Mouse (Mus musculus) mouse embryonic stem cell (cell line): ENCODE data around the gene Coq2.

ENCODE experiments used
- in situ Hi-C, 2 experiments: fragments of 300-500 bp; cut with MboI; formaldehyde crosslinking; loops; 1 replicate in 1 of 2; 3 replicates in 1 of 2; pipeline ENCODE4 v1.14.3; 2019 to 2020; ENCODE audit warnings: low sequenced_read_pairs in 2 of 2, low pct_unique_long_range_greater_than_20kb in 1 of 2, mixed read lengths in 1 of 2; ENCODE audit not compliant: unreplicated experiment in 1 of 2

Coq2 gene

DNA sequence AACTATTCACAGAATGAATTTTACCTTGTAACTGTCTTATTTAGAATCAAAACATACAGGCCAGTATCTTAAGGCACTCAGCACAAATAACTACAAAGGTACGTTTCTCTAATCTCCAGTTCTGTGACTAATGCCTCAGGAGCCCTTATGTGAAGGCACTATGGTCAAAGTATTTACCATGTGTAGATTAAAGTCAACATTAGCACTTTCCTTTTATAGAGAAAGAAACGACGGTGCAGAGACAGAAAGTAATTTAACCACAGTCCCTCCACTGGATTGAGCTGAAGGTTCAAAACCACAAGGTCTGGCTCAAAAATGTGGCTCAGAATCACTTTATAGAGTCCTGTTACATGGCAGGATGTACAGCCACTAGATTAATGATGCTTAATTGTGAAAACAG is 3.0 kb downstream of the Coq2 start:
- in situ Hi-C loops: no loop called here

DNA sequence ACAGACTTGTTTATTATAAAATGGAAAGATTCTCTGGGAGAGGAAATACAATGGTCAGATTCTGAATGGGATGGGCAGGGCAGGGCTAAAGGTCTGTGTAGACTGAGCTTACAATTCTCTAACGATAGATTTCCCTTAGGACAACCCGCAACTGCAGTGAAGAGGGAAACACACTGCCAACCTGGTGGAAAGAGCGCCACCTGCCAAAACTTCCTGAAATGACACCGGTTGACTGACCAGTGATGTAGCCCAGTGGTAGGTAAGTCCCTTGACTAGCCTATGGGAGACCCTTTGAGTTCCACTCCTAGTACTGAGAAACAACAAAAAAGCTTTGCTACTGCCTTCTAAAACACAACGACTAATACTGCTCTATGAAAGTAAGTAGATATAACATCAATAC is 3.5 kb downstream of the Coq2 start:
- in situ Hi-C loops: no loop called here

DNA sequence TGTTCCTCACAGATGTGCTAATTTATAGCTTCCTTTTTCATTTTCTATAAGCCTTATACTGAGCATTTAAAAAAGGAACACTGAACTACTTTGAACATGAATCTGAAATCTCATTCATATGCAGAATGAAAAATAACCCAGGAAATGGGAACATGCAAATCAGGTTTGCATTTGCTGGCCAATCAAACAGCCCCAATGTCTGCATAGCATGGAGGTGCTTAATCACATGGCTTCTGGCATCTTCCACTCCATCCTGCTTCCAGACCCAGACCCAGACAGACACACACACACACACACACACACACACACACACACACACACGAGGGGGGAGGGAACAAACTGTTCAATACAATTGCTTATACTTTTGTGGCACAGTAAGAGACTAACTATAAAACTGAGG is 8.0 kb downstream of the Coq2 start:
- in situ Hi-C loops: loop anchor here in 1 of 2 experiments (10.0 kb wide), 1 partner anchor 112 kb away; no protein-coding TSS in a partner anchor

DNA sequence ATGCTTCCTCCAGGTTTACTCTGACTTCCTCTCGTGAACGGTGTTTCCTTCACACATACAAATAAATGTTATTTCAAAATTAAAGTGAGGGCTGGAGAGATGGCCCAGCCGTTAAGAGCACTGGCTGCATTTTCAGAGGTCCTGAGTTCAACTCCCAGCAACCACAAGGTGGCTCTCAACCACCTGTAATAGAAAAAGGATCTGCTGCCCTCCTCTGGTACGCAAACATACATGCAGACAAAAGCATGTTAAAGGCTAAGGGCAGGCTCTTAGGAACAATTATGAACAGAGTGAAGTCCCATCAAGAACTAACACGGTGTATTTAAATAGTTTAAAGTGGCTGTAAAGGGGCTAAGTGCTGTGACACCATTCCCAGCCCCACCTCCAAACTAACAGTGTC is 11.1 kb downstream of the Coq2 start:
- in situ Hi-C loops: loop anchor here in 1 of 2 experiments (10.0 kb wide), 1 partner anchor 109 kb away; no protein-coding TSS in a partner anchor

DNA sequence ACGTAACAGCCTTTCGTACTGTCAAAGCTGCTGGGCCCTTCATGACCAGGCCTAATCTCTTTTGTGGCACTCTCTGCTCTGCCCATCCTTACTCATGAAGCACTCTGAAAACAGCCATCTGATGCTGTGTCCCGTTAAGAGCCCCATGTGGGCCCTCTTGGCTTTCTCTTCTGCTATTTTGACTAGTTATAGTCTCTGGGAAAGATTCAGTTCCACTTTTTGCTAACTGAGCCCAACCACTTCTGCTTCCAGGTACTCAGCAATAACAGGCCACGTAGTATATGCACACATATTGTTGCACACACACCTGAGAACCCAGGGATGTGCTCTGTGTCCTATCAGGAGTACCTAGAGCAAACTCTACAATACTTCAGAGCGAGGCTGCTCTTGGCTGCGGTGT is 11.9 kb downstream of the Coq2 start:
- in situ Hi-C loops: loop anchor here in 1 of 2 experiments (10.0 kb wide), 1 partner anchor 108 kb away; no protein-coding TSS in a partner anchor

DNA sequence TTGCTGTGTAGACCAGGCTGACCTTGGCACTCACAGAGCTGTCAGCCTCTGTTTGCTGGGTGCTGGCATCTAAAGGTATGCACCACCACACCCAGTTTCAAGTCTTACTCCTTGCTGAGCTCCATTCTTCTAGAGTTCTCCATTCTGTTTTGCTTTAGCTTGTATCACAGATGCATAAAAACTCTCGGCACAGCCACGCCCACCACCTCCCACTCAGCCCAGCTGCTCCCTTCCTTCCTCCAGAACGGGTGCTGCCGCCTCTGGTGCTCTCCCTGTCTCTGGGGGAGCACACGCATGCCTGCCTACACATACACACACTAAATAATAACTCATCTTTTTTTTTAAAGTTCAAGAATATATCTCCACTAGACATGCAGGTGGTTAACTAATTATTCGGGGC is 16.5 kb downstream of the Coq2 start:
- in situ Hi-C loops: no loop called here

DNA sequence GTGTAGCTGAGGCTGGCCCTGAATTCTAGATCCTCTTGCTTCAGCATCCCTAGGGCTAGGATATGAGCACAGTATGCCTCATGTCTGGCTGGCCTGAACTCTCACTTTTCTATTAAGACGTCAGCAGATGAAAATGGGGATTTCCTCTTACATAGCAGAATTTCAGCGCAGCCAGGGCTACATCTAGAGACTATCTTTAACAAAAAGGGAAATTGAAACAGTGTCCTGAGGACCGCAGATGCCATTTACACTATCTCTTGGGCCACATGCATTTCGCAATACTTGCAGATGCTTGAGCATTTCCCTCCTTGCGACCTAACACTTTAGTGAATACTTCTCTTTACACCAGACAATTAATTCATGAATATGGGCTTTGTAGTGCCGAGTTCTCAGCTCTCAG is 18.6 kb downstream of the Coq2 start:
- in situ Hi-C loops: no loop called here

DNA sequence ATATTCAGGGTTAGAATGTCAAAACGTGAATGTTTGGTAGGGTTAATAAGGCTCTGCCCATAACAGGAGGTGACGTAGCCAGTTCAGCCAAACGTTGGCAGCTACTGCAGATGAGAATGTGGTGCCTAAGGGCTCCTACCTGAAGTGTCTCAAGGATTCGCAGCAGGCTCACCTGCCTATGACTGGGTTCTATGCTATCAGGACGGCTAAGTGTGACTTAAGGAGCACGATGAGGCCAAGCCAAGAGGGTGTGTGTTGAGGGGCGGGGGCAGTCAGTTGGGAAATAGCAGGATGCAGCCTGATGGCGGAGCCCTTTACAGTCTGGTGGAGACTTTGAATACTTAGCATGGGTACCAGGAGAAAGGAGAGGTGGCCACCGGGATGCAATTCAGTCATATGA is 22.6 kb downstream of the Coq2 start:
- in situ Hi-C loops: no loop called here

DNA sequence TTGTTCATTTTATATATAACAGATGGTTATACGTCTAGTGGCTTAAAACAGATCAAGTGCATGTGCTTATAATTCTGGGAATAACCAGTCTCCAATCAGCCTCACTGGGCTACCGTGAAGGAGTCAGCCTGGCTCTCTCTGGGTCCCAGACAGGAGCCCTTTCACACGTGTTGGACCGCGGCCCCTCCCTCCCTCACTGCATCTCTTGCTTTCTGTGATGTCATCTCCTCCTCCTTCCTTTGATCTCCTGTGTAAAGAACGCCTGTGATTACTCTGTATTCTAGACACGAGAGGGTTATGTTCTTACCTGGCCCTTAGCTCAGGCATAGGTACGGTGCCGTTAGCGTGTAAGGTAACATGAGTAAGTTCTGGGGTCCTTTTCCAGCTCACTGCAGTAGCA is 23.5 kb downstream of the Coq2 start:
- in situ Hi-C loops: no loop called here

DNA sequence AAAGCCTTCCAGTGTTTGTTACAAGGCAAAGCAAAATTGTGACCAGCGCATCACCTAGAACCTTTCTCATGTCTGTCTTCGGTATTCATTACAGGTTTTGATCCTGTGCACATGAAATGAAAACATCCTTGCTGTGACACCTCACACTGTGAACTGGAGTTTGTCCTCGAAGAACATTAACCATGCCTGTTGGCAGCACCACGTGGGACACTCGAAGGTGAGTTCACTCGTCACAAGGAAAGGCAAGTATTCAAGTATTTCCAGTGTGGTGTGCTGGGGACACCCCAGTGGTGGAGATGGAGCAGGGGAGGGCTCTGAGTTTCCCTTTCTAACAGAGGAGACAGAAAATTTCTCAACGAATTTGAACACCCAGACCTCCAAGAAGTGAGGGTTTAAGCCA is 24.0 kb downstream of the Coq2 start:
- in situ Hi-C loops: no loop called here

DNA sequence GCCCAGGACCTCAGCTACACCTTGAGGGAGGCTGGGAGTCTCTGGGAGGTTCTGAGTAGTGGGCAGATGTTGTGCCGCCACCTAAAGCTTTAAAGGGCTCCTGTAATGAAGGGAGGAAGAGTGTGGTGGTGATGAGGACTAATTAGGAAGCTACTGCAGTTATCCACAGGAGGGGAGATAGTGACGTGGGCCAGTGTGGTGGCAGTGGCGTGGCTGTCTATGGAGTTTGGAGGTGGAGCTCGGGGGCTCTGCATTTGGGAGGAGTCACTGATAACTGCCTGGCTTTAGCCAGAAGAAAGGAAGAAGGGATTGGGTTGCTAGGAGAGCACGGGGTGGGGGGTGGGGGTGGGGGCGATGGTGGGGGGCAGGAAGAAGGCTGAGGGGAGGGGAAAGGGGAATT is 26.4 kb downstream of the Coq2 start:
- in situ Hi-C loops: no loop called here

DNA sequence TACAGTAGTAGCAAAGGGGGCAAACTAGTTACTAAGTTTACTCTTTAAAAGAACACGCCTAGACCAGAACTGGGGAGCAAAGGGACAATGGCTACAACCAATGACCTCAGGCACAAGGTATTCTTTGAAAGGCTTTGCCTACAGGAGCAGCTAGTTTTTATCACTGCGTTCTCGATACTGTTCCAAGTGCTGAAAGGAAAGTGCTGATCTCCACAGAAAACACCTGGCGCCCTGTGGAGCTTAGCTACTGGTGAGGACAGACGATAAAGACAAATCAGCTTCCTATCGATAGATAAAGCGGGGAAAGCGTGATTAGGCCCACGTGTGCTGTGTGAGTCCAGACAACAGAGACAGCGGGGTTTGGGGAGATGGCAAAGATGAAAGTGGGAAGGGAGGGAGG is 26.9 kb downstream of the Coq2 start:
- in situ Hi-C loops: no loop called here

DNA sequence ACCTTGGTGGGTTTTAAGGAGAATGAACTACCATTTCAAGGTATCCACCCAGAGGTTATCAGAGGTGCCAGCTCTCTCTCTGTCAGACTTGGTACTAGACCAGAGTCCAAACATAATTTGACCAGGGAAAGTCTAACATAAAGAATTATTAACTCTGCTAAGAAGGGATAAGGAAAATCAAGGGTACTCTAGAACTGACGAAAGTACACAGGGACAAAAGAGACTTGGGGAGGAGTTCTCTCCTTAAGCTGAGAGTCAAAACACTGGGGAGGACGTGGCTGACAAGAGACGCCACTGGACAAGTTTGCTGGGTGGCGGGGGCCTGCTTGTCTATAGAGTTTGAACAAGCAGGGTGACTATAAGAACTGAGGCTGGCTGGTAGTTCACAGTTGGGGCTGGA is 28.4 kb downstream of the Coq2 start:
- in situ Hi-C loops: no loop called here

DNA sequence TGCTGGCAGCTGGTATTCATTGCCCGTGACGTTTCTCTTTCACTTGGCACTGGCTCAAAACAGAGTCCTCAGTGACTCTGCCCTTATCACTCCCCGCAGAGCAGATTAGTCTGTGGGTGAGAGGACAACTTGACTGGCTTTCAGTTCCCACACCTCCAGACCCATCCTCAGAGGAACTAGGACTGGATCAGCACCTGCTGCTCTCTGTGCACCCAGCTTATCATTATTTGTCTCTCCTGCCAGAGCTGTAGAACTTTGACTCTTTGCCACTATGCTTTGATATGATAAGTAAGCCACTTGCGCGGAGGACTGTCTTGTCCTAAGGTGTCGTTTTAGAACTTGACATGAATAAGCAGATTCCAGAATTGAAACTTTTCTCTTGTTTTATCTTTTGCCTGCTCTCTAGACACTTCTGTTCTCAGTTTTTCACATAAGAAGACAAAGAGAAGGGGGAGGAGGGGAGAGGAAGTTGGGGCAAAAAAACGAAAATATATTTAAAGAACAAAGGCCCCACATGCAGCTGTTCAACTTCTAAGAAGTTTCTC is 30.9 kb downstream of the Coq2 start:
- in situ Hi-C loops: no loop called here

DNA sequence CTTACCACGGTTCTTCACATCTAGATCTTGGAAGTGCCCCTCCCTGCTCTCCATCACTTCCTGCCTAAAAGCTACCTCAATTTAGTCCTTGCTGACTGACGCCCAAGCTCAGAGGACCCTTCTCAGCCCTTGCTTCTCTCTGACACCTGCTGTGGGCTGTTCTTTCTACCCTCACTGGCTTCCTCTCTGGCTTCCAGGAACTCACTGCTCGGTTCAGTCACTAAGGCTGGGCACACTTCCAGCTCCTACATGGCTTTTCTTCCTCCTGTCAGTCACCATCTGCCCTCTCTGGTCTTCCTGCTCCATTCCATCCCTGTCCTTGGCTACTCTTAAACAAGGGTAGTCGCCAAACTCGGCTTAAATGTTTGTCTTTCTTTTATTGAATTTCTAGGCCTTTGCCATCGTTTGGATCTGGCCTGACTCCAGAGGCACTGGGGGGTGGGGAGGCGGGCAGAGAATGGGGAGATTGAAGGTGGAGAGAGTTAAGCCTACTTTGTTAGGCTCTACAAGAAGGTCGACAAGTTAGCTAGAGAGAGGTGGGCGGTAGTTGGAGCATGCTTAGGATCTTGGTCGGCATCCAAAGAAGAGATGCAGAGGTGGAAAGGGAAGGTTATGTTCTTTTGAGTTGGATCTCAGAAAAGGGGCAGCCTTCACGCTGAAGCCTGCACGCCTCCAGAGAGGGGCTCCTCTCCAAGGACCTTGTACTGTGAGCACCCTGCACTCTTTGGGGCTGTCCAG is 31.5 kb downstream of the Coq2 start:
- in situ Hi-C loops: no loop called here

DNA sequence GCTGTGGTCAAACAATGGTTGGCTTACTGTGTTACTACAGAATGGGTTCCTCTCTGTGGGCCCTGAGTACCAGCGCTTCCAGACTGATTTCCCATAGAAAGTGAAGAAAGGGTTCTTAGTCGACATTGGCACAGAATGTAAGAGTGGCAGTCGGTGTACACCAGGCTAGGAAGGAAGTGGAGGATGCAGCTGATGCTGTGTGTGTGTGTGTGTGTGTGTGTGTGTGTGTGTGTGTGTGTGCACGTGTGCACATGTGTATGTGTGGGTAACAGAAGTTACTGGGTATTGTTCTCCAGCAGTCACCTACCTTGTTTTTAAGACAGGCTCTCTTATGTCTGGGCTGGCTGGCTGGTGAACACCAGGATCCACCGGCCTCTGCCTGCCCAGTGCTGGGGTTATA is 32.6 kb downstream of the Coq2 start:
- in situ Hi-C loops: no loop called here

DNA sequence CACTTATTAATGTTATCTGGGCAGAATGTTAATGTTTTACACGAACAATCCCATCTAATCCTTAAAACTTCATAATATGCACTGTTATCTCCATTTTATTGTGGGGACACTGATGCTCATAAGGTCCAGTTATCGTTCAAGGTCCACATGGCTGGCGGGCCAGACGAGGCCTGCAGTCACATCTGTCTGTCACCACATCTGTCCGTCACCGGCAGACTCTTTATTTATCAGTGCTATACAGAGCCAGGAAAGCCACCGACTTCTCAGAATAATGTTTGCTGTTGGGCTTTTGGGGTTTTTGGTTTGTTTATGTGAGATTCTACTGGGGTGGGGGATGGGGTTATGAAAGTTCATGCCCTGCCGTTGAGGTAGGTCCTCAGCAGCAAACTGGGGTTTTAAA is 36.5 kb downstream of the Coq2 start:
- in situ Hi-C loops: no loop called here

DNA sequence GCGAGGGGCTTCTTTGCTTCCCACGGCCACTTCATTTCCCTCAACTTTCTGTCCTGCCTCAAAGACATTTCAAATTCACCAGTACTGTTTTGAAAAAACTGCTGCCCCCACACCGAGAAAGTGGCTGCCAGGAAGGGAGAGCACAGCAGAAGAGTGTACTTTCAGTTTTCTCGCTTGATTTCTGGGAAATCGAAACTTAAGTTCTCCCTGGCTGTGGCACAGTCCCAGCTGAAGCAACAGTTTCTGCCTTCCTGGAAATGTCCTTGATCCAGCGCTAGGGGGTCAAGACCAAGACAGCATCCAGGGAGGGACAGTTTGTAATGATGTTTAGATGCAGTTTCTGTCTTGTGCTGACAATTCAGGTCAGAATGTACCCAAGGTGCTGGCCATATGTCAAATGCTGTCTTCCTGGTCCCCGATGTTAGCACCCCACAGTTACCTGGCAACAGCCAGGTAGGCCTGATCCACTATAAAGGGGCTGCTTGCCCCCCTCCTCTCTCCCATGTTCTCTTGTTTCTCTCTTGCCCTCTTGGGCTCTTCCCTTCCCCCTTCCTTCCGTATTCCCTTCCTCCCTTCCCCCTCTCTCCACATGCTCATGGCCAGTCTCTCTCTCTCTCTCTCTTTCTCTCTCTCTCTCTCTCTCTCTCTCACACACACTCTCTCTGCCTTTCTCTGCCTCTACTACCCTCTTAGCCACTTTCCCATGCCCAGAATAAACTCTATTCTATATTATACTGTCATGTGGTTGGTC is 38.0 kb downstream of the Coq2 start:
- in situ Hi-C loops: no loop called here

DNA sequence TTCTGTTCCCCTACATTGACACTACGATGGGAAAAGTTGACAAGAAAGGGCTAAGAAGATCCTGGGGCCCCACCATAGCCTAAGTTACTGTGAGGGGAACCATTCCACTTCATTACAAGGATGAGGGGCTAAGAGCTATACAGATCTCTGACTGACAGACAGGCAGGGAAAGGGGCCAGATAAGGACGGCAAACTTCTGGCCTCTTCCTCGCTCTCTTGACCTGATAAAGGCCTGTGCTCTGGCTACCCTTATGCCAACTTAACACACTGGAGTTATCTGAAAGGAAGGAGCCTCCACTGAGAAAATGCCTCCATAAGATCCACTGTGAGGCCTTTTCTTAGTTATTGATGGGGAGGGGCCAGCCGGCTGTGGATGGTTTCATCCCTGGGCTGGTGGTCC is 39.0 kb downstream of the Coq2 start:
- in situ Hi-C loops: no loop called here
